In genomic region chr19:23380968-23381367, GRCm38 (mm10) we compare ENCODE assay signal across 10 mouse cellular contexts.
"Had no signal": no experiment of that assay in that cellular context is flagged by ENCODE, and none has a peak within 500 bp of the region (broad histone marks: within the 10 kb centered on the region; RNA-seq: fewer than 3 reads in every experiment).

No protein-coding gene starts in this region.

- DNase-seq: retina, postnatal 1 day; right cerebral cortex, postnatal 14 days; right cerebral cortex, postnatal 4 days; spleen, adult 18-20 months; thymus, adult 18-20 months; thymus, adult 2 months; thymus, postnatal 14 days; thymus, postnatal 25 days; thymus, postnatal 36 days; thymus, postnatal 4 days had no signal
